Mouse (Mus musculus): ENCODE results near the gene Nudt16l1. TPM values are rescaled to one million over a fixed set of nuclear protein-coding genes. Genes with fewer than 3 reads are reported as not detected.

Nudt16l1 gene
- polyA plus RNA-seq, 1 experiment from 2014 or later = 77.7 TPM

- TF ChIP-seq CTCF (IDR thresholded peaks at IDR 0.05; ENCODE audit: low read depth) = no peak
These were observed 29.9 kb downstream of the Nudt16l1 start for GRCm38 (mm10) chr16:4968426-4968825.

GRCm38 (mm10) chr16:4969055-4969843 lies 30.7 kb downstream of the Nudt16l1 start:
- TF ChIP-seq CTCF (IDR thresholded peaks at IDR 0.05; ENCODE audit: low read depth) = no peak
- no peak overlapping the region for H3K4me3 ChIP-seq (ENCODE audit: low read depth, low read length)
- WGBS = 79% methylated on average over 5 of the region's 5 CpGs
- H3K27ac ChIP-seq (ENCODE audit: low read depth, low read length) = no peak overlapping the region
- H3K4me2 ChIP-seq (replicated peaks; ENCODE audit: low read depth) = no peak overlapping the region
- no peak for ATAC-seq
- no peaks in the 10 kb centered on the region for H3K27me3 ChIP-seq (replicated peaks; ENCODE audit: control insufficient read depth, insufficient read depth, low read length)
- no peaks in the 10 kb centered on the region for H3K36me3 ChIP-seq (ENCODE audit: control insufficient read depth, insufficient read depth)
- no peaks in the 10 kb centered on the region for H3K4me1 ChIP-seq (replicated peaks; ENCODE audit: control insufficient read depth, insufficient read depth, low read length)
- H3K9ac ChIP-seq (ENCODE audit: low read depth, low read length) = no peak overlapping the region
- no peaks in the 10 kb centered on the region for H3K9me3 ChIP-seq (ENCODE audit: control insufficient read depth)

More at GRCm38 (mm10) chr16:4968426-4968825, 29.9 kb downstream of the Nudt16l1 start:
- Histone ChIP-seq H3K4me1 (replicated peaks; ENCODE audit: control insufficient read depth, insufficient read depth, low read length) (no peaks in the 10 kb centered on the region), H3K27ac (ENCODE audit: low read depth, low read length) (no peak overlapping the region), H3K36me3 (ENCODE audit: control insufficient read depth, insufficient read depth) (no peaks in the 10 kb centered on the region), H3K9ac (ENCODE audit: low read depth, low read length) (no peak overlapping the region), H3K4me2 (replicated peaks; ENCODE audit: low read depth) (no peak overlapping the region), H3K9me3 (ENCODE audit: control insufficient read depth) (no peaks in the 10 kb centered on the region), H3K4me3 (ENCODE audit: low read depth, low read length) (no peak overlapping the region), H3K27me3 (replicated peaks; ENCODE audit: control insufficient read depth, insufficient read depth, low read length) (no peaks in the 10 kb centered on the region)
- no peak for ATAC-seq
- 81% methylated on average over 3 of the region's 3 CpGs for WGBS

DNA sequence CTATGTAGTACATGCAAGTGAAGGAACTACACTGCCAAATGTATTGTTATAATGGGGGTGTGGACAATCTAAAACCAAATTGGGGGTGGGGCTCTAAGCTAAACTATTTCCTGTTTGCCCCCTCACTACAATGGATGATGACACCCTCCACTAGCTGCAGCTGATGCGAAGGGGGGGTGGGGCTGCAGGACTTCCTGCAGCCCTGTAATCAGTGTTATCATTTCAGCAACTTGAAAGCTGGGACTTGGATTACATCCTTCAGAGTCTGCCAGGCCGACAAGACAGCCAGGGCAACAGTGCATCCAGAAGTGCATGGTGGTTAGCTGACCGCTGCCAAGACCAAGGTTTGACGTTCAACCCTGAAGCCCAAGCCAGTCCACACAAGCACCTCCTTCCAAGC lies 33.1 kb downstream of the Nudt16l1 start:
- no peaks in the 10 kb centered on the region for H3K9me3 ChIP-seq (ENCODE audit: control insufficient read depth)
- no peak for ATAC-seq
- no peak overlapping the region for H3K9ac ChIP-seq (ENCODE audit: low read depth, low read length)
- no peak overlapping the region for H3K4me2 ChIP-seq (replicated peaks; ENCODE audit: low read depth)
- H3K4me1 ChIP-seq (replicated peaks; ENCODE audit: control insufficient read depth, insufficient read depth, low read length) = no peaks in the 10 kb centered on the region
- no peak for TF ChIP-seq CTCF (IDR thresholded peaks at IDR 0.05; ENCODE audit: low read depth)
- H3K27ac ChIP-seq (ENCODE audit: low read depth, low read length) = no peak overlapping the region
- 63% methylated on average over 4 of the region's 4 CpGs for WGBS
- H3K27me3 ChIP-seq (replicated peaks; ENCODE audit: control insufficient read depth, insufficient read depth, low read length) = no peaks in the 10 kb centered on the region
- H3K4me3 ChIP-seq (ENCODE audit: low read depth, low read length) = no peak overlapping the region
- no peaks in the 10 kb centered on the region for H3K36me3 ChIP-seq (ENCODE audit: control insufficient read depth, insufficient read depth)

DNA sequence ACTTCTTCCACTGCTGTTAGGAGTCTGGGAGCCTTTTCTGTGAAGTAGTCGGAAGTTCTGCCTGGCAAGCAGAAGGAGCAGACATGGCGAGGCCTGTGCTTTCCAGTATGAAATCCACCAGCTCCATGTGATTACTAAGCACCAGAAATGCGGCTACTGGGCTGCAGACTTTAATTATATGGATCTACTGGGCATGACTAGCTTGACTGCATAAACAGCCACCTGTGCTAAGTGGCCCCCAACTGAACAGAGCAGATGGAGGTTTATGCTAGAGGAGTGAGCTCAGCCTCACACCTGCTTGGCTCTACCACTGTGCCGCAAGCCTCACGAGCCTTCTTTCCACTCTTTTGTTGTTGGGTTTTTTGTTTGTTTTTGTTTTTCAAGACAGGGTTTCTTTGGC lies 36.0 kb downstream of the Nudt16l1 start:
- ATAC-seq = no peak
- Histone ChIP-seq H3K27ac (ENCODE audit: low read depth, low read length) (no peak overlapping the region), H3K4me3 (ENCODE audit: low read depth, low read length) (no peak overlapping the region), H3K4me2 (replicated peaks; ENCODE audit: low read depth) (no peak overlapping the region), H3K27me3 (replicated peaks; ENCODE audit: control insufficient read depth, insufficient read depth, low read length) (no peaks in the 10 kb centered on the region), H3K9ac (ENCODE audit: low read depth, low read length) (no peak overlapping the region), H3K9me3 (ENCODE audit: control insufficient read depth) (no peaks in the 10 kb centered on the region), H3K36me3 (ENCODE audit: control insufficient read depth, insufficient read depth) (no peaks in the 10 kb centered on the region), H3K4me1 (replicated peaks; ENCODE audit: control insufficient read depth, insufficient read depth, low read length) (no peaks in the 10 kb centered on the region)
- no peak for TF ChIP-seq CTCF (IDR thresholded peaks at IDR 0.05; ENCODE audit: low read depth)
- WGBS = 88% methylated on average over 5 of the region's 5 CpGs

- Histone ChIP-seq H3K36me3 (ENCODE audit: control insufficient read depth, insufficient read depth) (no peaks in the 10 kb centered on the region), H3K9me3 (ENCODE audit: control insufficient read depth) (no peaks in the 10 kb centered on the region), H3K4me1 (replicated peaks; ENCODE audit: control insufficient read depth, insufficient read depth, low read length) (no peaks in the 10 kb centered on the region), H3K4me2 (replicated peaks; ENCODE audit: low read depth) (no peak overlapping the region), H3K4me3 (ENCODE audit: low read depth, low read length) (no peak overlapping the region), H3K27ac (ENCODE audit: low read depth, low read length) (no peak overlapping the region), H3K9ac (ENCODE audit: low read depth, low read length) (no peak overlapping the region), H3K27me3 (replicated peaks; ENCODE audit: control insufficient read depth, insufficient read depth, low read length) (no peaks in the 10 kb centered on the region)
- no peak for ATAC-seq
- TF ChIP-seq CTCF (IDR thresholded peaks at IDR 0.05; ENCODE audit: low read depth) = no peak
- WGBS = 74% methylated on average over 2 of the region's 2 CpGs
These were observed 37.6 kb downstream of the Nudt16l1 start for GRCm38 (mm10) chr16:4976180-4976579.

GRCm38 (mm10) chr16:4978275-4979051 lies 39.9 kb downstream of the Nudt16l1 start:
- no peak for TF ChIP-seq CTCF (IDR thresholded peaks at IDR 0.05; ENCODE audit: low read depth)
- Histone ChIP-seq H3K27me3 (replicated peaks; ENCODE audit: control insufficient read depth, insufficient read depth, low read length) (no peaks in the 10 kb centered on the region), H3K9me3 (ENCODE audit: control insufficient read depth) (no peaks in the 10 kb centered on the region), H3K36me3 (ENCODE audit: control insufficient read depth, insufficient read depth) (no peaks in the 10 kb centered on the region), H3K4me1 (replicated peaks; ENCODE audit: control insufficient read depth, insufficient read depth, low read length) (no peaks in the 10 kb centered on the region), H3K4me3 (ENCODE audit: low read depth, low read length) (no peak overlapping the region), H3K4me2 (replicated peaks; ENCODE audit: low read depth) (no peak overlapping the region), H3K27ac (ENCODE audit: low read depth, low read length) (no peak overlapping the region), H3K9ac (ENCODE audit: low read depth, low read length) (no peak overlapping the region)
- 52% methylated on average over 5 of the region's 5 CpGs for WGBS
- ATAC-seq = no peak

Measured in intestine, postnatal 0 days (tissue).